Mouse (Mus musculus) inflammation-experienced regulatory T-cells, adult 16 weeks (primary cell): Measurements from ENCODE around the gene A730046J19Rik. TPM values are rescaled to one million over a fixed set of nuclear protein-coding genes. Genes with fewer than 3 reads are reported as not detected.

Source experiments
- polyA plus RNA-seq: library from polyadenylated mRNA; unstranded; fragments of 100-300 nt; shearing (Covaris generic); gene quantifications from one replicate; pipeline ENCODE4 v1.2.1, GENCODE M21; 2017

Gene A730046J19Rik
- polyA plus RNA-seq, result not detected

DNA sequence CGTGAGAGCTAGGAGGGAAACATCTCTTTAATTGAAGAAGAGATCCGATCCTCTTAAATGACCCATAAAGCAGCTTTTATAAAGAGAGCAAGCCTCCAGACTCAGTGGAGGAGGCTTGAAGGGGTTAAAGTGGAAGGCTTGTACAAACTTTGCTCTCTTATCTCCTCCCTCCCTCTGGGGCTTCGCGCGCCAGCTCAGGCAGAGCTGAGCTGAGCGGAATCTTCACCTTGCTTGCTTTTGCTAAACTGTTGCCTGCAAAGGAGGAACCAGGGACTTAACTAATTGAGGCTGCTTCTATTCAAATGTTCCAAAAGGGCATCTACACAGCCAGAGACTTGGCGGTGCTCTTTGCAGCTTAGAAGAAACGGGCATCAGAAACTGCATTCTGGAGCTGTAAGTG lies at the start of gene A730046J19Rik:
Gene A730046J19Rik (plus strand): TSS at position 173 of the 400 bp plus-strand sequence.

Other genes with a start within 250 kb of the A730046J19Rik start
- gene Dcx, start 220.4 kb upstream of the A730046J19Rik start, polyA plus RNA-seq, result not detected
- 8.8 TPM for gene Alg13, start 164.1 kb downstream of the A730046J19Rik start, polyA plus RNA-seq